Mouse (Mus musculus) testis, adult 2 months (tissue): Measurements from ENCODE around the gene Elobl. TPM values are rescaled to one million over a fixed set of nuclear protein-coding genes. Genes with fewer than 3 reads are reported as not detected.

Source experiments
- H3K27ac ChIP-seq: fragments of 200-500 bp; 2 replicates; pipeline ENCODE4 v1.5.1; 2012; ENCODE audit warnings: low read depth, low read length; ENCODE audit not compliant: control insufficient read depth, insufficient read depth
- H3K27me3 ChIP-seq: fragments of 200-500 bp; 2 replicates; pipeline ENCODE4 v1.6.1; 2012; ENCODE audit warnings: mild to moderate bottlenecking, low read length, moderate library complexity; ENCODE audit not compliant: control insufficient read depth, insufficient read depth
- H3K36me3 ChIP-seq: fragments of 200-500 bp; 2 replicates; pipeline ENCODE4 v1.6.1; 2012; ENCODE audit warnings: mild to moderate bottlenecking, low read length; ENCODE audit not compliant: control insufficient read depth, insufficient read depth
- H3K4me1 ChIP-seq: fragments of 200-500 bp; 2 replicates; pipeline ENCODE4 v1.6.1; 2012; ENCODE audit warnings: low read length; ENCODE audit not compliant: control insufficient read depth, insufficient read depth
- H3K4me3 ChIP-seq: fragments of 200-500 bp; 2 replicates; pipeline ENCODE4 v1.5.1; 2012; ENCODE audit warnings: low read depth, mild to moderate bottlenecking, low read length, moderate library complexity, mixed read lengths; ENCODE audit not compliant: control insufficient read depth
- CTCF ChIP-seq: fragments of 200-500 bp; IDR thresholded peaks from 2 replicates; pipeline ENCODE4 v1.5.1; 2012; ENCODE audit warnings: low read depth, mild to moderate bottlenecking, inconsistent platforms, low read length, moderate library complexity; ENCODE audit not compliant: control insufficient read depth, insufficient read depth, insufficient replicate concordance
- POLR2A ChIP-seq: fragments of 200-500 bp; IDR thresholded peaks from 2 replicates; pipeline ENCODE4 v1.6.1; 2012; ENCODE audit warnings: low read depth, mild to moderate bottlenecking, inconsistent platforms, low read length, moderate library complexity; ENCODE audit not compliant: control insufficient read depth
- polyA plus RNA-seq: library from polyadenylated mRNA; depleted of rRNA; stranded (reverse); fragments of >200 nt; gene quantifications from 2 replicates; pipeline ENCODE4 v1.2.3, GENCODE M21; 2012

Elobl gene
- polyA plus RNA-seq, 1 experiment = 0.27 TPM

- Histone ChIP-seq H3K27me3 (no peaks in the 10 kb centered on the region), H3K27ac (no peak overlapping the region), H3K4me1 (peaks cover 10% of the 10 kb centered on the region), H3K36me3 (no peaks in the 10 kb centered on the region), H3K4me3 (no peak overlapping the region)
- TF ChIP-seq CTCF (no peak), POLR2A (no peak)
Measured at GRCm38 (mm10) chr11:88996427-88996826, 29.7 kb upstream of the Elobl start.

- no peak overlapping the region for H3K4me3 ChIP-seq
- H3K27me3 ChIP-seq = no peaks in the 10 kb centered on the region
- no peaks in the 10 kb centered on the region for H3K36me3 ChIP-seq
- TF ChIP-seq CTCF (no peak), POLR2A (no peak)
- H3K27ac ChIP-seq = no peak overlapping the region
- H3K4me1 ChIP-seq = peaks cover 10% of the 10 kb centered on the region
Measured at GRCm38 (mm10) chr11:88995616-88996015, 28.9 kb upstream of the Elobl start.

- no peaks in the 10 kb centered on the region for H3K36me3 ChIP-seq
- no peak for TF ChIP-seq CTCF
- TF ChIP-seq POLR2A = no peak
- H3K4me1 ChIP-seq = peaks cover 5% of the 10 kb centered on the region
- no peak overlapping the region for H3K27ac ChIP-seq
- no peaks in the 10 kb centered on the region for H3K27me3 ChIP-seq
- no peak overlapping the region for H3K4me3 ChIP-seq
Measured at GRCm38 (mm10) chr11:88994492-88994891, 27.8 kb upstream of the Elobl start.

- H3K27me3 ChIP-seq = no peaks in the 10 kb centered on the region
- no peaks in the 10 kb centered on the region for H3K4me1 ChIP-seq
- H3K4me3 ChIP-seq = no peak overlapping the region
- TF ChIP-seq CTCF = peak; percentile 26; the same call in 1 of the 2 replicates
- no peak for TF ChIP-seq POLR2A
- H3K36me3 ChIP-seq = peaks cover 2% of the 10 kb centered on the region; the same call in 1 of the 2 replicates
- no peak overlapping the region for H3K27ac ChIP-seq
Measured at GRCm38 (mm10) chr11:88993625-88994024, 26.9 kb upstream of the Elobl start.

- Histone ChIP-seq H3K27me3 (no peaks in the 10 kb centered on the region), H3K27ac (no peak overlapping the region), H3K36me3 (peaks cover 2% of the 10 kb centered on the region; the same call in 1 of the 2 replicates), H3K4me3 (no peak overlapping the region), H3K4me1 (no peaks in the 10 kb centered on the region)
- TF ChIP-seq POLR2A (no peak), CTCF (no peak)
Measured at GRCm38 (mm10) chr11:88993186-88993585, 26.5 kb upstream of the Elobl start.

GRCm38 (mm10) chr11:88989530-88989929 lies 22.8 kb upstream of the Elobl start:
- peaks cover 2% of the 10 kb centered on the region for H3K36me3 ChIP-seq
- no peaks in the 10 kb centered on the region for H3K4me1 ChIP-seq
- no peak overlapping the region for H3K27ac ChIP-seq
- no peak overlapping the region for H3K4me3 ChIP-seq
- H3K27me3 ChIP-seq = no peaks in the 10 kb centered on the region
- TF ChIP-seq CTCF (no peak), POLR2A (no peak)

GRCm38 (mm10) chr11:88988956-88989355 lies 22.2 kb upstream of the Elobl start:
- Histone ChIP-seq H3K4me3 (no peak overlapping the region), H3K4me1 (no peaks in the 10 kb centered on the region), H3K27me3 (no peaks in the 10 kb centered on the region), H3K27ac (no peak overlapping the region), H3K36me3 (peaks cover 2% of the 10 kb centered on the region)
- TF ChIP-seq POLR2A (no peak), CTCF (no peak)

GRCm38 (mm10) chr11:88986616-88987015 lies 19.9 kb upstream of the Elobl start:
- no peaks in the 10 kb centered on the region for H3K4me1 ChIP-seq
- H3K27me3 ChIP-seq = no peaks in the 10 kb centered on the region
- TF ChIP-seq CTCF (no peak), POLR2A (no peak)
- H3K27ac ChIP-seq = no peak overlapping the region
- H3K36me3 ChIP-seq = peaks cover 3% of the 10 kb centered on the region
- H3K4me3 ChIP-seq = no peak overlapping the region
